Mouse (Mus musculus) brain, embryonic 14.5 days (tissue): ENCODE data around the gene Mroh9.

ENCODE experiments used
- CTCF ChIP-seq: fragments of 200-500 bp; IDR thresholded peaks from 2 replicates; pipeline ENCODE4 v1.5.1; 2012; ENCODE audit warnings: inconsistent platforms, mild to moderate bottlenecking, moderate library complexity, borderline replicate concordance; ENCODE audit not compliant: insufficient read depth, insufficient read length; ENCODE audit errors: extremely low read depth
- POLR2A ChIP-seq: fragments of 200-500 bp; IDR thresholded peaks from 2 replicates; pipeline ENCODE4 v1.6.1; 2012; ENCODE audit warnings: mild to moderate bottlenecking, inconsistent platforms, borderline replicate concordance; ENCODE audit not compliant: poor library complexity, insufficient read depth, insufficient read length, severe bottlenecking; ENCODE audit errors: extremely low read depth

DNA sequence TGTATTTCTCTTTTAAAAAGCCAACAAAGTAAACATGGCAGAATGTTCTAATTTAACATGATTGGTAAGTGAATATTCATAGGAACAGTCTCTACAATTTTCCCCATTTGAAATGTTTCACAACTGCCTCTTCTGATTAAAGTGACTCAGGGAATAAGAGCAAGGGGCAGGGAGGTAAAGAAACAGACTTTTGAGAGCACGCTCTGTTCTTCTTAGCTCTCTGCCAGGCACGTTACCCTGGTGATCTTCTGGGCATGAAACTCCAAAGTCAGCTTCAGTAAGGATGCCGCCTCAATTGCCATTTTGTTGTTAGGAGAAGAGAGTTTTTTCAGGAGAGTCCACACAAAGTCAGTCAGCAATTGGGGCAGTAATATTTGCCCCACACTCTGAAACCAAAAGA lies 25.1 kb downstream of the Mroh9 start:
- TF ChIP-seq CTCF: no peak
- no peak for TF ChIP-seq POLR2A
